Mouse (Mus musculus) kidney, postnatal 0 days (tissue): ENCODE measurements around the gene Tmem123. TPM values are rescaled to one million over a fixed set of nuclear protein-coding genes. Genes with fewer than 3 reads are reported as not detected.

Experiments used
- ATAC-seq: fragments of 200-750 bp; cut with Nextera tagmentation; replicated peaks from 2 replicates; pipeline ENCODE4 v1.8.0; 2017; ENCODE audit warnings: low read depth, moderate number of reproducible peaks, moderate TSS enrichment, moderate library complexity; ENCODE audit not compliant: low FRiP score
- DNase-seq: peaks from one replicate; pipeline ENCODE4 v3.0.0-alpha.2; 2016; ENCODE audit warnings: low spot score
- H3K27ac ChIP-seq: fragments of 300-500 bp; sonication (generic); 2 replicates; pipeline ENCODE4 v1.5.1; 2014; ENCODE audit warnings: mild to moderate bottlenecking
- H3K27me3 ChIP-seq: fragments of 300-500 bp; sonication (generic); 2 replicates; pipeline ENCODE4 v1.6.1; 2014; ENCODE audit warnings: low read length, mixed read lengths; ENCODE audit not compliant: insufficient read depth
- H3K36me3 ChIP-seq: fragments of 300-500 bp; sonication (generic); 2 replicates; pipeline ENCODE4 v1.6.1; 2014; ENCODE audit warnings: low read length, mixed read lengths; ENCODE audit not compliant: insufficient read depth
- H3K4me1 ChIP-seq: fragments of 300-500 bp; sonication (generic); replicated peaks from 2 replicates; pipeline ENCODE4 v1.6.1; 2014; ENCODE audit warnings: antibody characterized with exemption, low read length, mixed read lengths; ENCODE audit not compliant: insufficient read depth
- H3K4me2 ChIP-seq: fragments of 300-500 bp; sonication (generic); 2 replicates; pipeline ENCODE4 v1.6.1; 2014; ENCODE audit warnings: mild to moderate bottlenecking, low read length, moderate library complexity, mixed read lengths
- H3K4me3 ChIP-seq: fragments of 300-500 bp; sonication (generic); replicated peaks from 2 replicates; pipeline ENCODE4 v1.5.1; 2014; ENCODE audit warnings: low read depth, low read length
- H3K9ac ChIP-seq: fragments of 300-500 bp; sonication (generic); 2 replicates; pipeline ENCODE4 v1.6.1; 2014; ENCODE audit warnings: low read depth, low read length
- H3K9me3 ChIP-seq: fragments of 300-500 bp; sonication (generic); replicated peaks from 2 replicates; pipeline ENCODE4 v1.6.1; 2016; ENCODE audit warnings: low read length, inconsistent platforms, mixed read lengths
- CTCF ChIP-seq: IDR thresholded peaks from 2 replicates; pipeline ENCODE4 v1.5.1; 2016; ENCODE audit warnings: antibody characterized with exemption, low read depth, mild to moderate bottlenecking, moderate library complexity
- WGBS: fragments of 180-500 bp; shearing (Covaris S2); extraction: QIAGEN DNeasy Blood & Tissue Kit; methylation state at CpG from one replicate; pipeline ENCODE4 v1.1.7; 2014; 5-methylcytosine and 5-hydroxymethylcytosine counted together
- polyA plus RNA-seq: library from polyadenylated mRNA; unstranded; fragments of >200 nt; fragmentation: Nextera tagmentation; extraction: Ambion mirVana; gene quantifications from 2 replicates; pipeline ENCODE4 v1.2.1, GENCODE M21; 2015

Gene Tmem123
- polyA plus RNA-seq, result 96.1 and 101 TPM in 2 replicates

DNA sequence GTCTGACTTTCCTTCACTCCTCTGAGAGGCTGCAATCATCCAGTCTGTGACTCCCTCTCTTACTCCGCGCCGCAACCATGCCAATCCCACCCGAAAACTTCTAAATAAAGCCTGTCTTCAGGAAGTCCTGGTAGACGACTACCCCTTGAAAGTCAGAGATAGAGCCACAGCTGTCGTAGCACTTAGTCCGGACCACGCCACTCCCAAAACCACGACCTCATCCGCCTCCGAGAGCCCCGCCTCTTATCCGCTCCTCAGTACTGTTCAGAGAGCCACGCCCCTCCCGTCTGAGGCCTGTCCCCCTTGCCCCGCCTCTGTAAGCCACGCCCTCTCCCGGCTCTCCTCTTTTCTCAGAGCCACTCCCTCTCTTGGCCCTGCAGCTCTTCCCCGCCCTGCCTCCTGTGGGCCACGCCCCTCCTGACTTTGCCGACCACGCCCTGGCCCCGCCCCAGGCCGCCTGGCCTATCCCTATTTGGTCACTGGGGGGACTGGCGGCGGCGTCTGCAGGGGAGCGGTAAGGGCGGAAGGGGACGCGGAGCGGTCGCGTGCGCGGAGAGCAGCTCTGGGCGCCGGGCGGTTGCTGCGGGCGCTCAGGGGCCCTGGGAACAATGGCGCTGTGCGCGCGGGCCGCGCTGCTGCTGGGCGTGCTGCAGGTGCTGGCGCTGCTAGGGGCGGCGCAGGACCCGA lies at the start of gene Tmem123:
Gene Tmem123, plus strand, starts transcription at position 428 of the 687 bp plus-strand sequence.
- Histone ChIP-seq H3K4me3 (peak within 1 kb of the TSS; percentile 65), H3K27me3 (no peaks in the 10 kb centered on the region), H3K9me3 (no peaks in the 10 kb centered on the region), H3K27ac (peak within 1 kb of the TSS; percentile 80), H3K9ac (peak within 1 kb of the TSS; percentile 70), H3K4me1 (0 out of 2 replicates have a peak, but pooled peaks cover 4% of the 10 kb centered on the region), H3K36me3 (no peaks in the 10 kb centered on the region), H3K4me2 (peak within 1 kb of the TSS; percentile 60)
- 0% methylated on average over 52 of the region's 52 CpGs for WGBS
- ATAC-seq (peak; percentile 99), DNase-seq (peak; percentile 100)
- peak; percentile 44; the same call in 1 of the 2 replicates for TF ChIP-seq CTCF

DNA sequence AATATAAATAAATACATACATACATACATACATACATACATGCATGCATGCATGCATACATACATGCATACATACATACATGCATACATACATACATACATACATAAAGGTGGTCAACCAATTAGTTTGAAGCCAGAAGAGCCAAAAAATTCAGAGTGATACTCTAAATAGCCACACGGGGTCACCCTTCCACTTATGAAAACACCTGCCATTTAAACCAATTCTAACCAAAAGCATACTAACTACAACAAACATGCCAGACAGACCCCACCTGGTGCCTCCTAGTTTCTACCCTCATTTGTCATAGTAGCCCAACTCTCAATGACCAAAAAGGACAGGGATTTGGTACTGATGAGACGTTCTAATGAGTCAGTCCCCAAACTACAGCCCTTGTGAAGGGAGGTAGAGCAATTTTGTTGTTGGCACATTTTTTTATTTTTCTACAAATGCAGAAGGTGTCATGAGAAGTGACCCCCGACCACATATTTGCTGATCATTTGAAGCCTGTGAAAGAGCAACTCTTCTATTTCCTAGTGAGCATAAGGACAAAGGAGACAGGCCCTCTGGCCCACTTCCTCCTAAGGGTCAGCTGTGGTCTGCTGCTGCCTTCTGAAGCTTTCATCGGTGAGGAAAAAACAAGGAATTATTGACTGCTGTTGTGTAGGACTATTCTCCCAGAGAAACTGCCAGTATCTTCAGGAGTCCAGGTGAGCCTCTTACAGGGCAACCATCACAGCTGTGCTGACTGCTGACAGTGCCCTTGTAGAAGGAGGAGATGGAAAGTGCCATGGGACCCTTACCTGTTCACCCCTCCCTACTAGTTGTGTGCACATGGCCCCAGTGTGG lies 49.6 kb upstream of the Tmem123 start:
- Histone ChIP-seq H3K36me3 (no peaks in the 10 kb centered on the region), H3K9ac (no peak overlapping the region), H3K4me3 (no peak overlapping the region), H3K27me3 (no peaks in the 10 kb centered on the region), H3K27ac (no peak overlapping the region), H3K9me3 (no peaks in the 10 kb centered on the region), H3K4me1 (no peaks in the 10 kb centered on the region), H3K4me2 (no peak overlapping the region)
- 35% methylated on average over 4 of the region's 4 CpGs for WGBS
- peak; percentile 81 for DNase-seq
- ATAC-seq, result peak; percentile 49
- TF ChIP-seq CTCF, result peak; percentile 77

DNA sequence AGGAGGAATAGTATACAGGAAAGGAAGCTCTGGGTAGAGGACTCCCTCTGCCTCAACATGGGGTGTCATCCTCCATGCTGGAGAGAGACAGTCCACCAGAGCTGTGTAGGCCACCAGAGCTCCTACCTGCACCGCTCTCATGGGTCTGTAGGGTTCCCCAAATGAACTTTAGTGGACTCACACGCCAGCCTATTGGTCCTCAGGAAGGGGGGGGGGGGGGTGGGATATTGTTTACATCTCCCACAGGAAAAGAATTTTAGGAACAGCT lies 49.0 kb upstream of the Tmem123 start:
- DNase-seq (no peak), ATAC-seq (no peak)
- 68% methylated on average over 2 of the region's 2 CpGs for WGBS
- Histone ChIP-seq H3K27me3 (no peaks in the 10 kb centered on the region), H3K36me3 (no peaks in the 10 kb centered on the region), H3K9me3 (no peaks in the 10 kb centered on the region), H3K4me3 (no peak overlapping the region), H3K9ac (no peak overlapping the region), H3K4me2 (no peak overlapping the region), H3K4me1 (no peaks in the 10 kb centered on the region), H3K27ac (no peak overlapping the region)
- TF ChIP-seq CTCF, result no peak

- no peak for TF ChIP-seq CTCF
- ATAC-seq, result no peak
- no peaks in the 10 kb centered on the region for H3K27me3 ChIP-seq
- WGBS, result 96% methylated on average over 1 of the region's 1 CpGs
- DNase-seq, result no peak
- no peaks in the 10 kb centered on the region for H3K4me1 ChIP-seq
- H3K9me3 ChIP-seq, result no peaks in the 10 kb centered on the region
- no peak overlapping the region for H3K9ac ChIP-seq
- H3K27ac ChIP-seq, result no peak overlapping the region
- no peak overlapping the region for H3K4me3 ChIP-seq
- H3K4me2 ChIP-seq, result no peak overlapping the region
- no peaks in the 10 kb centered on the region for H3K36me3 ChIP-seq
Observed at GRCm38 (mm10) chr9:7721543-7721942, 42.3 kb upstream of the Tmem123 start.

- no peak for TF ChIP-seq CTCF
- no peak overlapping the region for H3K27ac ChIP-seq
- 89% methylated on average over 4 of the region's 4 CpGs for WGBS
- H3K4me1 ChIP-seq, result no peaks in the 10 kb centered on the region
- no peaks in the 10 kb centered on the region for H3K27me3 ChIP-seq
- DNase-seq (no peak), ATAC-seq (no peak)
- no peak overlapping the region for H3K9ac ChIP-seq
- no peaks in the 10 kb centered on the region for H3K36me3 ChIP-seq
- no peak overlapping the region for H3K4me3 ChIP-seq
- H3K4me2 ChIP-seq, result no peak overlapping the region
- H3K9me3 ChIP-seq, result no peaks in the 10 kb centered on the region
Observed at GRCm38 (mm10) chr9:7728997-7729396, 34.8 kb upstream of the Tmem123 start.

DNA sequence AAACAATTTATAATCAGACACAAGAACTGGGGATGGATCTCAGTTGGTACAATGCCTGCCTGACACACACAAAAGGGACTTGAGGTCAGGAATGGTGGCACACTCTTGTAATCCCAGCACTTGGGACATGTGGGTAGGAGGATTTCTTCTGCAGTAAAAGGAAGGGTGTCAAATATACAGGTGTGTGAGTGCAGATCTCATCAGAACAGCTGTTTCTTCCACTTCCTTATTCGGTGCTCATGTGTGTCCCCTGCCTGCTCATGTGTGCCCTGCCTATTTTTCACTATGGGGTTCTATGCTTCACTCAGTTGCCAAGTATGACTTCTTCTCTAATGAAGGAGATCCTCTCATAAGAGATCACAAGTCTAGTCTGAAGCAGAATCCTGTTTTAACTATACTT lies 21.1 kb upstream of the Tmem123 start:
- WGBS, result 81% methylated on average over 1 of the region's 1 CpGs
- H3K27ac ChIP-seq, result no peak overlapping the region
- H3K27me3 ChIP-seq, result no peaks in the 10 kb centered on the region
- no peaks in the 10 kb centered on the region for H3K36me3 ChIP-seq
- no peak overlapping the region for H3K4me3 ChIP-seq
- no peaks in the 10 kb centered on the region for H3K9me3 ChIP-seq
- no peak overlapping the region for H3K4me2 ChIP-seq
- ATAC-seq (no peak), DNase-seq (no peak)
- no peak overlapping the region for H3K9ac ChIP-seq
- no peaks in the 10 kb centered on the region for H3K4me1 ChIP-seq
- no peak for TF ChIP-seq CTCF
